Mouse (Mus musculus) gastrocnemius, adult 8-10 months (tissue): ENCODE results near the gene Brpf1. TPM values are rescaled to one million over a fixed set of nuclear protein-coding genes. Genes with fewer than 3 reads are reported as not detected.

Experiments used
- DNase-seq, 2 experiments: peaks; one replicate each; pipeline ENCODE4 v3.0.0; 2022; ENCODE audit warnings: low spot score in 2 of 2
- total RNA-seq, 4 experiments: library from RNA; stranded (reverse); gene quantifications; 2 replicates each; pipeline ENCODE4 v1.2.4; 2022

Gene Brpf1
- total RNA-seq, 4 experiments from 2014 or later, result 8.0 to 11.1 (median 9.5) TPM

DNA sequence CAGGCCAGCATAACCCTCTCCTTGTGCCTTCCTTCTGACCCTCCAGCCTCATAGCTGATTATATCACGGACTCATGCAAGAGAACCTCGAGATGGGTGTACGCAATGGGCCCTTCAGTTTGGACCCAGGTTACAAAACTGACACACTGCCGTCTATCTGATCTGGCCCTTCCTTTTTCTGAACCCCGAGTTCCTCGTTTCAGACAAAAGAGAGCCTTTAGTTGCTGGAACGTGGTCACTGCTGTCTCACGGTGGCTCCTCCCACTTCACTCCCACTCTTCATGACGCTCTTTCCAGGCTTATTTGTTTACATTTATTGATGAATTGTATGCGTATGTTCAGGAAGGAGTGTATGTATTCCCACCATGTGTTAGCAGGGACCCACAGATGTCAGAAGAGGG is 44.7 kb downstream of the Brpf1 start:
- no peak for DNase-seq

DNA sequence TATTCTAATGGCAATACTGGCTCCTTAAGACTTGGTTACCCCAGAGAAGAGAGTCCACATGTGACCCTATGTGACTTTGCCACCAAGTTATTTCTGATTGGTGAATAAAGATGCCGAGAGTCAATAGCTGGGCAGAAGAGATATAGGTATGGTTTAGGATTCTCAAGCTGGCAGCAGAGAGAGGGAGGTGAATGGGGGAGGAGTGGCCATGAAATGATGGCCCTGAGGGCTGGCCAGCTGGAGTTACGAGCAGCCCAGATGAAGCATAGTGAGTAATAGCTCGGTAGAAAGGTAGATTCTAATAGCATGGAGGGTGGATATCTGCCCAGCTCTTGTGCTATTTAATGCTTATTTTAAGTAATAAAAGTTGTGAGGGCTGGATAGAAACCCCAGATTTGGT is 45.9 kb downstream of the Brpf1 start:
- no peak for DNase-seq

- DNase-seq, result no peak
Measured at GRCm38 (mm10) chr6:113353696-113354095, 46.8 kb downstream of the Brpf1 start.

GRCm38 (mm10) chr6:113361476-113361875 is 54.5 kb downstream of the Brpf1 start:
- no peak for DNase-seq

- no peak for DNase-seq
Measured at GRCm38 (mm10) chr6:113362241-113362640, 55.3 kb downstream of the Brpf1 start.

GRCm38 (mm10) chr6:113364518-113365135 is 57.7 kb downstream of the Brpf1 start:
- DNase-seq, result no peak

- DNase-seq, result no peak
Measured at GRCm38 (mm10) chr6:113366639-113367038, 59.7 kb downstream of the Brpf1 start.

- DNase-seq, result no peak
Measured at GRCm38 (mm10) chr6:113367574-113367973, 60.6 kb downstream of the Brpf1 start.

- DNase-seq, result no peak
Measured at GRCm38 (mm10) chr6:113368124-113368523, 61.2 kb downstream of the Brpf1 start.

- DNase-seq, result no peak
Measured at GRCm38 (mm10) chr6:113368577-113368976, 61.6 kb downstream of the Brpf1 start.

DNA sequence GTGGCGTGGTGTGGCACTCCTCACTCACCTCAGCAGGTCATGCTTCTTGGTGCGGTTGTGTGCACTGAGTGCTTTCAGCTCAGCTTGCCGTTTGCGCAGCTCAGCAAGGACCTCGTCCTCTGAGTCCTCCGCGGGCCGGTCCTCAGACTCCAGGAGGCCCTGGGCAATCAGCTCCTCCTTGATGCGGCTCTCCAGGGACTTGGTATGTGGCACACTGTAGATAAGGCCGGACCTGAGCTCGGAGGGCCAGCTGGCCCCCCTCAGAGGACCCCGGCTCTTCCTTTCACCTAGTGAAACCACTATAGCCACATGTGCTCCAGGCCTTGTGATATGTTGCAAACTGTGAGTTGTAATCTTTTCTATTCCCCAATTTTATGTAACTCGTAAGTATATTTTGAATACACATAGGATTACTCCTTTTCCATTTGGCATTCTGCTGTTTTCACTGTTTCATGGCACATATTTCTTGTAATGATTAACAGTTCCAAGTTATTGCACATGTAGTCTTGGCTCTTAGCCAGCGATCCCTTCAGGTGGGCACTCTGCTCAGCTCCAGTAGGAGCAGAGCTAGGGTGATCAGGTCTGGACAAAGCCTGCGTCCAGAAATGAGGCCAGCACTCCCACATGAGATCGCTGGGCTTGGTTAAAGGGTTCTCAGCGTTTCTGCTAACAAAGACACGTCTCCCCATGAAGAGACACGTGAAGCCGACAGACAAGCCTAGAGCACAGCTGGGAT is 63.4 kb downstream of the Brpf1 start:
- no peak for DNase-seq

DNA sequence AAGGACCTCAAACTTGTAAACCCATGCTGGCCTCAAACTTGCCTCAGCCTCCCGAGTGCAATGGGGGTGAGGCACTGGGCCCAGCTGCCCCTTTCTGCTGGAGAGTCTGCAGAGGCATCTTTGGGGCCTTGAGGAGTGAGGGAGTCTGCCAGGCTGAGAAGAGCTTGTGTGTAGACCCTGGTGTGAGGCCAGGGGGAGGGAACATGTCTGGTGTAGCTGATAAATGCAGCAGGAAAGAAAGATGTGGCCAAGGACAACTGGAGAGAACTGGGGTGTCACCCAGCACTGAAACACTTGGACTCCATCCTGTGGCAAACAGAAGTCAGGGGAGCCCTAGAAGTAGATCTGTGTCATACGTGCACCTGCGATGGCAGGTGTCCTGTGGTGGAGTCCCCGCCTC is 66.6 kb downstream of the Brpf1 start:
- DNase-seq, result no peak

Other genes starting within 250 kb of the Brpf1 start
- 10 to 100 TPM; 21.8 to 26.2 (median 23.5) TPM for gene Setd5, start 229.8 kb upstream of the Brpf1 start, total RNA-seq
- under 1 TPM; 0.34 to 0.46 (median 0.40) TPM for gene Lhfpl4, start 111.8 kb upstream of the Brpf1 start, total RNA-seq
- gene Mtmr14, start 69.3 kb upstream of the Brpf1 start, total RNA-seq, result 10 to 100 TPM; 14.2 to 17.0 (median 16.3) TPM
- gene Cpne9, start 24.8 kb upstream of the Brpf1 start, total RNA-seq, result not detected
- 1 to 10 TPM; 4.3 to 7.6 (median 5.2) TPM for gene Ogg1, start 19.8 kb downstream of the Brpf1 start, total RNA-seq
- 10 to 100 TPM; 37.4 to 43.2 (median 40.5) TPM for gene Camk1, start 36.8 kb downstream of the Brpf1 start, total RNA-seq
- 10 to 100 TPM; 11.6 to 17.1 (median 14.0) TPM for gene Tada3, start 70.7 kb downstream of the Brpf1 start, total RNA-seq
- gene Arpc4, start 71.0 kb downstream of the Brpf1 start, total RNA-seq, result 10 to 100 TPM; 50.8 to 57.8 (median 55.8) TPM
- gene Ttll3, start 82.1 kb downstream of the Brpf1 start, total RNA-seq, result under 1 TPM; 0.27 to 0.94 (median 0.83) TPM
- gene Rpusd3, start 112.2 kb downstream of the Brpf1 start, total RNA-seq, result 10 to 100 TPM in 1 of 4 experiments, 1 to 10 TPM in 3; 5.9 to 12.8 (median 6.8) TPM
- gene Cidec, start 128.6 kb downstream of the Brpf1 start, total RNA-seq, result 10 to 100 TPM in 3 of 4 experiments, 1 to 10 TPM in 1; 3.8 to 35.8 (median 19.8) TPM
- gene Jagn1, start 135.4 kb downstream of the Brpf1 start, total RNA-seq, result 10 to 100 TPM; 27.4 to 30.4 (median 29.1) TPM
- under 1 TPM; 0.12 to 0.44 (median 0.28) TPM for gene Il17re, start 151.3 kb downstream of the Brpf1 start, total RNA-seq
- 1 to 10 TPM; 3.9 to 7.5 (median 4.7) TPM for gene Il17rc, start 164.3 kb downstream of the Brpf1 start, total RNA-seq
- gene Creld1, start 176.2 kb downstream of the Brpf1 start, total RNA-seq, result 10 to 100 TPM; 46.7 to 56.2 (median 49.2) TPM
- not detected for gene Prrt3, start 194.8 kb downstream of the Brpf1 start, total RNA-seq
- gene Emc3, start 224.5 kb downstream of the Brpf1 start, total RNA-seq, result 10 to 100 TPM; 51.5 to 58.0 (median 55.0) TPM
- gene Fancd2, start 224.5 kb downstream of the Brpf1 start, total RNA-seq, result under 1 TPM in 3 of 4 experiments, not detected in 1; 0.07 to 0.24 (median 0.24) TPM